Mouse (Mus musculus) cerebellum, adult 11-12 months (tissue): ENCODE results near the gene Slc35g3.

Source experiments
- DNase-seq: peaks from one replicate; pipeline ENCODE4 v3.0.0; 2022

Gene Slc35g3

DNA sequence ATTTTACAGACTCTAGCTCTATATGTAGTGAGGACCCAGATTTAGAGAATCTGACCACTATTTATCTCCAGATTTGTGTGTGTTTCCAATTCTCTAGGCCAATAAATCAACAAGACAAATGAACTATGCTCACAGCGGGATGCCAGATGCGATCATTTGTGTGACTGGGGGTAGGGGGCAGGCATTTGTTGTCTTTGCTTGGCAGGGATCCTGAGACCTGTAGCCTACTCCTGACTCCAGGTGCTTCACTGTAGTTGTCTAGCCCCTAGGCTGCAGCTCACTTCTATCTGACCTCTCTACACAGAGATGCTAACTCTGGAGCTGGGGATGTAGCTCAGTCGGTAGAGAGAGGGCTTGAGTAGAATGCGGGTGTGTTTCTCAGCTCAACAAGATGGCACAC lies 20.1 kb upstream of the Slc35g3 start:
- no peak for DNase-seq

DNA sequence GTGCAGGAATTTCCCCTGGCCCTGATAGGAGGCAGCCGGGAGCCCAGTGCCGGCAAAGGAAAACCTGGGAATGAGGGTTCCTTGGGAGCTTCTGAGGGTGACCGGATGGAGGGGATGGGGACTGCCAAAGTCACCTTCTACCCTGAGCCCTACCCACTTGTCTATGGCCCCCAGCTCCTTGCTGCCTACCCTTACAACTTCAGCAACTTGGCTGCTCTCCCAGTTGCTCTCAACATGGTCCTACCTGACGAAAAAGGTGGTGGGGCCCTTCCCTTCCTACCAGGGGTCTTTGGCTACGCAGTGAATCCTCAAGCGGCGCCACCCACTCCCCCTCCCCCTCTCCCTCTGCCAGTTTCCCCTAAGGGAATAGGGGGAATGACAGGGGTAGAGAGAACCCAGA lies 17.2 kb upstream of the Slc35g3 start:
- no peak for DNase-seq

DNA sequence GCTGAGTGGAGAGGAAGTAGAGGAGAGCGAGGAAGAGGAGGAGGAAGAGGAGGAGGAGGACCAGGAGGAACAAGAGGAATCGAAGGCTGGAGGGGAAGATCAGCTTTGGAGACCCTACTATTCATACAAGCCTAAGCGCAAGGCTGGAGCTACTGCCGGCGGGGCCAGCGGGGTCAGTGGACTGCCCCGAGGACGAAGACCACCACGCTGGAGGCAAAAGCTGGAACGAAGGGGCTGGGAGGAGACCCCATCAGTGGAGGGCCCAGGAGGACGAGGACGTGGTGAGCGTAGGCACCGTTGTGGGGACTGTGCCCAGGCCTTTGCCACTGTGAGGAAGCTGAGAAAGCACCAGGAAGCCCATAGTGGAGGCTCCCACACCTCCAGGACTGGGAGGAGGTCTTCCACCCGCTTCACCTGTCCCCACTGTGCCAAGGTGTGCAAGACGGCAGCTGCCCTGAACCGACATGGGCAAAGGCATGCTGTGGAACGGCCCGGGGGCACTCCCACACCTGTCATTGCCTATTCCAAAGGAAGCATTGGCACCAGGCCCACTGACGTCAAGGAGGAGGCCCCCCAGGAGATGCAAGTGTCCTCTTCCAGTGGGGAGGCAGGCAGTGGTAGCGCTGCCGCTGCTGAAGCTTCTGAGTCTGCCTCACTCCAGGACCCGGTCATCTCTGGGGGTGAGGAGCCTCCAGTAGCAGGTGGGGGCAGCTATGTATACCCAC lies 16.7 kb upstream of the Slc35g3 start:
- peak; percentile 66 for DNase-seq

DNA sequence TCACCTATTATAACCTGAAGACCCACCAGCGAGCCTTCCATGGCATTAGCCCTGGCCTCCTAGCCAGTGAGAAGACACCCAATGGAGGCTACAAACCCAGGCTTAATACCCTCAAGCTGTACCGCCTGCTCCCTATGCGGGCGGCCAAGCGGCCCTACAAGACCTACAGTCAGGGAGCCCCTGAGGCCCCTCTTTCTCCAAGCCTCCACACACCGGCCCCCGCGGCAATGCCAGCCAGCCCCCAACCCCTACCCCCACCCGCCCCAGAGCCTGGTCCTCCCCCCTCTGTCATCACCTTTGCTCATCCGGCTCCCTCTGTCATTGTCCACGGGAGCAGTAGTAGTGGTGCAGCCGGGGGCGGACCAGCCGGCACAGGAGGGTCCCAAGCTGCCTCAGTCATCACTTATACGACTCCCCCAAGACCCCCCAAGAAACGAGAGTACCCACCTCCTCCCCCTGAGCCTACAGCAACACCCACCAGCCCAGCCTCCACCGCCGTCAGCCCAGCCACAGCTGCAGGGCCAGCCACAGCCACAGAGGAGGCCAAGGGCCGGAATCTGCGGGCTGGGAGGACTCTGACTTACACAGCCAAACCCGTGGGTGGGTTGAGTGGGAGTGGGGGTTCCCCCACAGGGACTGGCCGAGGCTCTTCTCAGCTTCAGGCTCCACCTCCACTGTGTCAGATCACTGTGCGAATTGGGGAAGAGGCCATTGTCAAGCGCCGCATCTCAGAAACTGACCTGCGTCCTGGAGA lies 15.9 kb upstream of the Slc35g3 start:
- no peak for DNase-seq

DNA sequence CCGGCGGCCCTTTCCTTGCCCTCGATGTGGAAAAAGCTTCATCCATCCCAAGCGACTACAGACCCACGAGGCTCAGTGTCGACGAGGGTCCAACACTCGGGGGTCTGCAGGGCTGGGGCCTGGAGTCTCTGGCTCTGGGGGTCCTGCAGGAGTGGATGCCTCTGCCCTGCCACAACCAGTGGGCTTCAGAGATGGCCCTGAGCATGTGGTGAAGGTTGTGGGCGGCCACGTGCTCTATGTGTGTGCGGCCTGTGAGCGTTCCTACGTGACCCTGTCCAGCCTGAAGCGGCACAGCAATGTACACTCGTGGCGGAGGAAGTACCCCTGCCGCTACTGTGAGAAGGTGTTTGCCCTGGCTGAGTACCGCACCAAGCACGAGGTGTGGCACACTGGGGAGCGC lies 14.7 kb upstream of the Slc35g3 start:
- DNase-seq, result no peak

DNA sequence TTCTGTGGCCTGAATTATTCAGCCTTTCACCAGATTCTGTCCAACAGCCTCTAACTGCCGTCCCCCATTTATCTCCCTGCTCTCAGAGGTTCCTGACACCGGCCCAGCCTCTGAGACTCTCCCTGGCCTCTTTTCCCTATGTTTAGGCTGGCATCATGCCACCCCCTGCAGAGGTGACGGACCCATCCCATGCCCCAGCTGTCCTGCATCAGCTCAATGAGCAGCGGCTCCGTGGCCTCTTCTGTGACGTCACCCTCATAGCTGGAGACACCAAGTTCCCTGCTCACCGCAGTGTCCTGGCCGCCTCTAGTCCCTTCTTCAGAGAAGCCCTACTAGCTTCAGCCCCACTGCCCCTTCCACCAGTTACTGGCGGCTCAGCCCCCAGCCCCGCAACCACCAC lies 13.9 kb upstream of the Slc35g3 start:
- peak; percentile 49 for DNase-seq

DNA sequence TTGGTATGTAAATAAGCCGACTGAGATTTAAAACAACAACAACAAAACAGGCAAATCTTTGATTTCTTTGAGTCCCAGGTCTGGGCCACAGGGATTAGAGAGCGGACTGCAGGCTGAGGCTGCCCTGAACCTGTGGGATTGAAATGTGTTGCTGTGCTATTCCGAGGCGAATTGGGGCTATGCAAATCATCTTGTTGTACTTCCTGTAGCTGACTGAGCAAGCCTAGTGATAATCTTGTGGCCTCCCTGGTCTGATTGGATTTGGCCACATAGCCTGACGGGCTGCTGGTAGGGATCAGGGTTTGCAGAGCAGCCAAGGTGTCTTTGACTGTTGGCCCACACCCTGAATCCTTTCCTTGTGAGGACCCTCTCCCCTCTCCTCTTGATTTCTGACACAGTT lies 13.2 kb upstream of the Slc35g3 start:
- DNase-seq, result no peak

DNA sequence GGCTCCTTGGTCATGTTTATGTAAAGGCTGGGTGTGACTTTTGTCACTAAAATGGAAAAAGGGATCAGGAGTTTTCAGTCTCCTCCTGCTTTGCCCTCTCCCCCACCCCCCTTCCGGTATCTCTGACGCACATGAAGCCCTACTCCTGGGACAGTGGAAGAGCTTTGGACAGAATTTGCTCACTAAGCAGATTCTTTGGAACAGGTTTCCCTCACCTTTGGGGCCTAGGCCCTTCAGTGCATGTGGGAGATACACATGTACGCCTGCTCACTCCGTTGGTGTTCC lies 5.8 kb upstream of the Slc35g3 start:
- no peak for DNase-seq

DNA sequence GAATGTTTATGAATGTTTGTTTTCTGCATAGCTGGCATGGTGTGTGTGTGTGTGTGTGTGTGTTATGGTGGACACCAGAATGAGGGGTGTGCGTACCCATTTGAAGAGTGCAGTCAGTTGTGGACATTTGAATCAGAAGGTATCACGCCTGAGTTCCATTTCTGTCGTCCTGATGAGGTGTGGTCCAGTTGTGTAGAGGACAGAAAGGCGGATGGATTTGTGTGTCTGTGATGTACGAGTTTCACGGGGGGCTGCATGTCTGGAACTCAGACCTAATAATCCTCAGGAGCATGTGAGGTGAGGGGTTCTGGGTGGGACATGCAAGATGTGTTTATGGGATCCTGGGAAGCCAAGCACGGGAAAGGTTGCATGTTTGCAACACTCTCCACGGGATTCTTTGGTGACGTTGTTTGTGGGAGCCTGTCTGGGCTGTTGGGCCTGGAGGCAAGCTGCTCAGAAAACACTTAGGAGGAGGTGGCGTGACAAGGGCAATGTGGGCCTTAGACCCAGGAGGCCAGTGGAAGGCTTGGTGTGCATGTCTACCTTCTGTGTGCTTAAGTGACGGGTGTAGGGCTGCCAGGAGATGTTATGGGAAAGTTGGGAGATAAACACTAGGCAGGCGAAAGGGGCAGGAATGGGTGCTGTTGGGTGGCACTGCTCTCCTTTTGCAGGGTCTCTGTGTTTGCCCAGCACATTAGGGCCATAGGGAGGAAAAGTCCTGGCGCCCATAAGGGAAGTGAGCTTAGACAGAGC lies 5.3 kb upstream of the Slc35g3 start:
- peak; percentile 49 for DNase-seq

DNA sequence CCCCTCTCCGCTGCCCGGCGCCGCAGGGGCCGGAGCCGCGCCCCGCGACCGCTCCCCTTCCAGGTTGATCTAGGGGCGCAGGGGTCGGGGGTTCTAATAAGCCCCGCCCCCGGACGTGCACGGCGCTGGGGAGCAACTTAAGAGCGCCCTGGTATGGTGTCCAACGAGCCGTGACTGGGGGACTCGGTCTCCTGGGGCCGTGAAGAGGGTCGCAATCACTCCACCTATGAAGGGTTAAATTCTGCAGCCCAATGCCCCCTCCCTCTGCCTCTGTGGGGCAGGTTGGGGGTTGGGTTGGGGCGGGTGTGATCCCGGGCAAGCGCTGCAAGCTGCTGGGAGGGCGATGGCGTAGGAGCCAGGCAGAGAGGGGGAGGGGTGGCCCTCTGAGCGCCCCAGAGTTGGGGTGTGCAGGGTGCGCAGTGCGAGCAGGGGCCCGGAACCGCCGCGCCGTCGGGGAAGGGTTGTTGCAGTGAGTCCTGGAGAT lies 4.4 kb upstream of the Slc35g3 start:
- DNase-seq, result peak; percentile 83

DNA sequence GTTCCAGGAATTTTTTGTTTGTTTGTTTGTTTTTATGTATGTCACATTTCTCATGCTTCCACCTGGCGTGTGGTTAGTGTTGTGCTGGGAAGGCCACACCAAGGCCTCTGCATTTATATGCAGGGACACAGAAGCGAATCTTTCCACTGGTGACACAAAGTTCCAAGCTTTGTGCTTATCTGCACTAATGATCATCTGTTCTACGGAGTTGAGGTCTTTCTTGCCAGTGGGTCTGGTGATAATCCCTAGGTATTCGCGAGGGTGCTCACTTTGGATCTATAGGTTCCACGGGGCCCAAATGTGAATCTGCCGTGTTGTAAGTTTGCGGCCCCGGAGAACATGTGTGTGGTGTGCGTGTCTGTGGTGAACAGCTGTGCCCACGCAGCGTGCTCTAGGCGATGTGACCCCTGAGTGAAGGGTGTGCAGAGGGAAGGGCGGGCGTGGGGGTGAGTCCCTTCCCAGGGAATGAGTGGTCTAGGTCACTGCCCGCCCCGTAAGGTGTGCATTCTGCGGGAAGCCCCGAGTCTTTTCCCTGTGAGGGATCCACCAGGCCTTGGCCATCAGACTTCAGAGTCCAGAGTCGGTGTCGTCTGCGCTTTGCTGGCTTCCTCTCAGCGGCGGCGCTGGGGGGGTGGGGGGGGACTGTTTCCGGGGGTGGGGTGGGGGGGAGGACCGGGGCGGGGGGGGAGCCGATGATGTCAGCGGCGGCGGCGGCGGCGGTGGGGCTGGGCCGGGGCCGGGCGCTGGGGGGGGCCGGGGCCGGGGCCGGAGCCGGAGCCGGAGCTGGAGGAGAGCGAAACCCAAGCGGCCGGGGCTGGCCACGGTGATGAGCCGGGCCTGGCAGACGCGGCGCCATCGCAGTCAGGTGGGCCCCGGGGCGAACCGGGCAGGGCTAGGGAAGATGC lies 3.7 kb upstream of the Slc35g3 start, which contains the start of gene Zbtb4:
Gene Zbtb4 (plus strand): TSS at position 692 of the 905 bp plus-strand sequence.
- peak; percentile 68 for DNase-seq

DNA sequence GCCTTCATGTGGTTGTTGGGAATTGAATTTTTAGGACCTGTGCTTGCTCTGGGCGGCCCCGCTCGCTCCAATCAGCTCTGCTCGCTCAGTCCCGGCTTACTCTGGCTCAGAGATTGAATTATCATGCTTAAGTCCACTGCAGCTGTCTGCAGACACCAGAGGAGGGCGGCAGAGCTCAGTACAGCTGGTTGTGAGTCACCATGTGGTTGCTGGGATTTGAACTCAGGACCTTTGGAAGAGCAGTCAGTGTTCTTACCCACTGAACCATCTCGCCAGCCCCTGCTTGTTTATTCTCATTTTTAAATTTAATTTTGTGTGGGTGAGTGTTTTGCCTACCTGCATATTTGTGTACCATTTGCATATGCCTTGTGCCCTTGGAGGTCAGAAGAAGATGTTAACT lies 1.8 kb upstream of the Slc35g3 start:
- no peak for DNase-seq

DNA sequence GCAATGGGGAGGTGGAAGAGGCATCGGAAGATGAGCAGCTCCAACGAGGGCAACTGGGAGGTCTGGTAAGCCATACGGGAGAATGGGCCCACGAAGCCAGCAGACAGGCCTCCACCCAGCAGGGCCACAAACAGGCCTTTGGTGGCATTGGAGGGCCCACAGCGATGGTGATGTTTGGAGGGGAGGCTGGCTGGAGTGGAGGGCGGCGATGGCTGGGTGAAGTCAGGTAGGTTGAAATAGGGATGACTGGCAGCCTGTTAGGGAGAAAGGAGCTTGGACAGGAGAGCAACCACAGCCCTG lies 917 bp downstream of the Slc35g3 start:
- DNase-seq, result no peak

DNA sequence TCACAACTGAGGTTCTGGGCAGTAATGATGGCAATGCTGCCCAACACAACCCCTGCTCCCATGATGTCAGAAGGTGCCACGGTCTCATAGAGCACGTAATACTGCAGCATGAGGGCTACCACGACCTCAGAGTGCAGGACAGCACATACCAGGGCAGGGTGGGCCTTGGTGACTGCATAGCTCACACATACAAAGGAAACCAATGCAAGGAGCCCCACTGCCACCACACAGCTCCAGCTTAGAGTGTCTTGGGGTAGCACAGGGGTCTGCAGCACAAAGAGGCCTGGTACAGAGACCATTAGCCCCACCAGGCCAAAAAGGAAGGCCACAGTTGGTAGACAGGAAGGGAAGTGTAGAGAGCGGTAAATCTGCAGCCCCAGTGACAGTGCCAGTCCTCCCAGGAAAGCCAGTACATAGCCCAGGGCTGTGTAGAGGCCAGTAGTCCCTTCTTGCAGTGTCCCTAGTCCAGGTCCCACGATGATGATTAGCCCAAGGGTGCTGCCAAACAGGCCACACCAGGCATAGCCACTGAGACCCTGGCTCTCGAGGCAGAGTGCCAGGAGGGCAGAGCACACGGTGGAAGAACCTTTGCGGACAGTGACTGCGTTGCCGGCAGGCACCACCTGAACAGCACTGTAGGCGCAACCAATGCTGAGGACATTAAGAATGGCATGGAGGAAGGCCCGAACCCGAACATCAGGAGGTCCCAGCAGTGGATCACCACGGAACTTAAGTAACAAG lies 1.4 kb downstream of the Slc35g3 start:
- DNase-seq, result peak; percentile 67

DNA sequence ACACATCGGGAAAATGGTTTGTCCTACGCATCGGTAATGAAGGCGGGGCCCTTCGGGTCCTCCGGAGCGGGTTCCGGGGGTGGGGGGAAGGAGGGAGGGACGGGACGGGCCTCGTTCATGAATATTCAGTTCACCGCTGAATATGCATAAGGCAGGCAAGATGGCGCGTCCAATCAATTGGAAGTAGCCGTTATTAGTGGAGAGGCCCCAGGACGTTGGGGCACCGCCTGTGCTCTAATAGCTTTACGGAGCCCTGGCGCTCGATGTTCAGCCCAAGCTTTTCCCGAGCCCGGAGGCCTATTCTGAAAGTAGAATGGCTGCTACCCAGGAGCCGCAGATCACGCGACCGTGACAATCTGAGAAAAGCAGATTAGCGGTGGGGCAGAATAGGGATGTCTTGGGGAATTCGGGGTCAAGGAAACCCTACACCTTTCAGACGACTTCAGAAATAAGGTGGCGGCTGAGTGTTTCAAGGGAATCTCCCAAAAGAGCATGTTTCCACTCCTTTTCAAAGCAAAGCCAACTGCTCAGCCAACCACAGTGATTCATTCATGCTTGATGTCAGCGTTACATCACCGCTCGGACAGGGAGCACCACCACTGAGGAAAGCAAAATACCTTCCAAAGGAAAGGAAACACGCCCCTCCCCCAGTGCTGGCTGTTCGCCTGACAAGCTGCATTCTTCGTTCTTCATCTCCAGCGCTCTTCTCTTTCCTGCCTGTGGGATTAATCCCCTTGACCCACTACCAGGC lies 2.6 kb downstream of the Slc35g3 start:
- peak; percentile 92 for DNase-seq

DNA sequence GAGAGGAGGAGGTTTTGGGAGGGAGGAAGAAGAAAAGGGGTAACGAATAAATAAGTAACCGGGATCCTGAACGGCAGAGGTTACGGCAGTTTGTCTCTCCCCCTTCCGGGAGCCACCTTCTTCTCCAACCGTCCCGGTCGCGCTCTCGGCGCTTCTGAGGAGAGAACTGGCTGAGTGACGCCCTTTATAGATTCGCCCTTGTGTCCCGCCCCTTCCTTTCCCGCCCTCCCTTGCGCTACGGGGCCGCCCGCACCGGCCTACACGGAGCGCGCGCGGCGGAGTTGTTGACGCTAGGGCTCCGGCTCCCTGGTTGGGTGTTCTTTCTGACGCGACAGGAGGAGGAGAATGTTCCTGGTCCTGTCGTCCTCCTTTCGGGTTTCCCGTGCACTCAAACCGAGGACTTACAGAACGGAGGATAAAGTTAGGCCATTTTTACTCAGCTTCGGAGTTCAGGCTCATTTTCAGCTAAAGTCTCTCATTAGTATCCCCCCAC lies 3.2 kb downstream of the Slc35g3 start, which contains the start of gene Polr2a:
Gene Polr2a (minus strand): TSS at position 160 of the 493 bp plus-strand sequence.
- DNase-seq, result peak; percentile 98

DNA sequence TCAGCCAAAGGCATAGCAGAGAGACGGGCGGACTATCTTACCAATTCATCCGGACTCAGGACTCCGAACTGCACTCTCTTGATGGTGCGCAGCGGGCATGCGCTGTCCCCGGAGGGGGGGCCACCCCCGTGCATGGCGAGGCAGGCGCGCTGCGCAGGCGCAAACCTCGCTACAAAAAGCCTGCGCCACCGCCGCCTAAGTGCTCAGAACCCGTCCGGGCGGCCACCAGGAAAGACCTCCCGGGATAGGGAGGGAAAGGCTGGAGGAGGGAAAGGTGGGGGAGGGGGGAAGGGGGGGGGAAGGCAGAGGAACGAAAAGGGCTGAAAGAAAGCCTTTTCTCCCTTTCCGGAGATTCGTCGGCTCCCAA lies 3.7 kb downstream of the Slc35g3 start:
- DNase-seq, result peak; percentile 97

DNA sequence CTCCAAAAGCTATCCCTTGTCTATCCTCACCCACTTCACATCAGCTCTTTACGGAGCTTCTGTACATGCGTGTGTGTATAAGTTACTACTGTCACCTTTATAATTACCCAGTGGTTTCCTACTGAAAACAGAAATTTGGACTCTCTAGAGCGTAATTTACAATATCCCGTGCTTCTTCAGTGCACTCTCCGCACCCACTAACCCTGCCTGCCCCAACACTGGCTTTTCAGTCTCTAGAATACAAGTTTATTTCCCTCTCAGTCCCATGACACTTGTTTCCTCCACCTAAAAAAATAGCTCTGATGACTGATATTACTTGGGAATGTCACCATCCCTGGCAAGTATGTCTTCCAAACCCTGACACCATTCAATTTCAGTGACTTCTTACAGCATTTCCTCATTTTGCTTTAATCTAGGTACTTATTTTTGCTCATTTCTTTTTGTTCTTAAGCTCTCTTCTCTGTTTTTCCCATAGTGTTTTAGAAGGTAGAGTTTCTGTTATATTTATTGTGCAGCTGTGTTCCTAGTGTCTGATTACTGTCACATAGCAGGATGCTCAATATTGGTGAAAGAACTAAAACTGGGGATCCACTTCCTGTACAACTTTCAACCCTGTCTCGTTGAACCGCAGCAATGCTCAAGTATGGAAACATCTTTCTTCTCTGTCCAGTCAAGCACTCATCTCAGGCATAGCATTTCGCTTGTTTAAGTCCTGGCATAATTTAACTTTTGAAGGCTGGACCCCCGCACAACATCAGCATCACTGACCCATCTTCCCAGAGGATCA lies 4.3 kb downstream of the Slc35g3 start:
- no peak for DNase-seq

DNA sequence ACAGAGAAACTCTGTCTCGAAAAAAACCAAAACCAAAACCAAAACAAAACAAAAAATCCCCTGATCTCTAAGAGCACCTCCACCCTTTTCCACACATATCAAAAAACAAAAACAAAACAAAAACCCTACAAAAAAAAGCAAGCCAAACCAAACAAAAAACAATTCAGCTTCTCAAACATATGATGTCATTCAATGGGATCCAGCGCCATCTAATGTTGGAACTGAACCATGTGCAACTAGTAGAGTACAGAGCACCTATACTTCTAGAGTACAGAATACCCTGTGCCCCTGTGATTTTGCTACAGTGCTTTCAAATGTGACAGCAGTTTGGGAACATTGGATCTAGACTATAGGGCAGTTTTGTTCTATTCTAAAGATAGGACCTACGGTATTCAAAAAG lies 7.1 kb downstream of the Slc35g3 start:
- no peak for DNase-seq

DNA sequence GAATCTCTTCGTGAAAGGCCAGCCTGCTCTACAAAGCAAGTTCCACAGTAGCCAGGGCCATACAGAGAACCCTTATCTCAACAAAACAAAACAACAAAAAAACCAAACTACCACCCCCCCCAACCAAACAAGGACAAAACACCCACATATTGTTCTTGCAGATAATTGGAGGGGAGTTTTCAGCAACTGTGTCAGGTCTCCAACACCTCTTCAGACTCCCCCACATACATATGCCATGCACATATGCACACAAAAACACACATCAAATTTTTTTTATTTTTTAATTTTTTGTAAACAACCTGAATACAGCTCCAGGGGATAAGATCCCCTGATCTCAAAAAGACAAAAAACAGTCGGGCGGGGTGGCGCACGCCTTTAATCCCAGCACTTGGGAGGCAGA lies 7.5 kb downstream of the Slc35g3 start:
- DNase-seq, result no peak
